Mouse (Mus musculus): Measurements from ENCODE around the gene 5730522E02Rik. TPM values are rescaled to one million over a fixed set of nuclear protein-coding genes. Genes with fewer than 3 reads are reported as not detected.

The 5730522E02Rik gene
- polyA plus RNA-seq, 1 experiment from 2014 or later = 7.3 TPM

Other genes starting within 250 kb of the 5730522E02Rik start
- 29.3 and 29.8 TPM in 2 replicates for gene Fancl, start 175.4 kb upstream of the 5730522E02Rik start, polyA plus RNA-seq (2016; fragmentation: Nextera tagmentation; extraction: Ambion mirVana)